Mouse (Mus musculus): ENCODE measurements around the gene Cdkn1b.

Gene Cdkn1b

GRCm38 (mm10) chr6:134968326-134968725 lies 48.1 kb downstream of the Cdkn1b start:
- DNase-seq (ENCODE audit: low read depth, low spot score) = no peak

GRCm38 (mm10) chr6:134969498-134969897 lies 49.3 kb downstream of the Cdkn1b start:
- peak; percentile 29 for DNase-seq (ENCODE audit: low read depth, low spot score)

GRCm38 (mm10) chr6:134972096-134972495 lies 51.9 kb downstream of the Cdkn1b start:
- peak; percentile 15 for DNase-seq (ENCODE audit: low read depth, low spot score)
